ENCODE assay signal across 22 mouse cellular contexts in the genomic region with DNA sequence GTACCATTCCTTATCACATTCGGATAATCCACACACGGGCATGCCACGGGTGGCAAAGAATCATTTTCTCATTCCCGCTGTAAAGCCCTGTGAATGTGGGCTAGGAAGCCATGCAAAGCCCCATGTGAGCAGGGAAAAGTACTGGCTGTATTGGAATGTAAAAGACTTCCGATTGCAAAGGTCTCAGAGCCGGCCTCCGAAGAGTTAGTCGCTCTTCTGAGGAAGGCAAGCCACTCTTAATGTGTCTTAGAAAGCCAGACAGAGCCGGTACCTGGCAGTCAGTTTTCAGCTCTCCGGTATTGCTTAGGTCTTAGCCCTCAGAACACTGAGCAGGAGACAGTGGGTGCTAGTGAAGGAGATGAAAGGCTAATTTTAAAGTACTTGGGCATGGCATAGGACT.
"Had no signal": no experiment of that assay in that cellular context is flagged by ENCODE, and none has a peak within 500 bp of the region (broad histone marks: within the 10 kb centered on the region; RNA-seq: fewer than 3 reads in every experiment).

No protein-coding gene starts in this region.

- H3K4me1 ChIP-seq: kidney, embryonic 15.5 days; limb, embryonic 12.5 days; limb, embryonic 15.5 days; liver, embryonic 12.5 days; liver, embryonic 15.5 days; lung, embryonic 15.5 days; megakaryocyte, embryonic 14.5 days; stomach, embryonic 15.5 days had no signal

- H3K27me3 ChIP-seq: kidney, embryonic 15.5 days; limb, embryonic 12.5 days; limb, embryonic 15.5 days; liver, embryonic 12.5 days; liver, embryonic 15.5 days; lung, embryonic 15.5 days; megakaryocyte, embryonic 14.5 days; stomach, embryonic 15.5 days had no signal

- H3K4me3 ChIP-seq: kidney, embryonic 15.5 days; left cerebral cortex, adult 2 months; limb, embryonic 12.5 days; limb, embryonic 15.5 days; liver, embryonic 12.5 days; liver, embryonic 15.5 days; lung, embryonic 15.5 days; megakaryocyte, embryonic 14.5 days; stomach, embryonic 15.5 days had no signal

- DNase-seq: kidney, adult 8-10 months; kidney, postnatal 10 days; kidney, postnatal 36 days; layer of hippocampus, postnatal 36 days; left cerebral cortex, postnatal 4 days; lung, adult 18-20 months; lung, postnatal 10 days; lung, postnatal 36 days; midbrain, embryonic 14.5 days; right cerebral cortex, postnatal 25 days; spleen, adult 18-20 months; thymus, postnatal 25 days had no signal

- H3K36me3 ChIP-seq: kidney, embryonic 15.5 days; limb, embryonic 12.5 days; limb, embryonic 15.5 days; liver, embryonic 12.5 days; liver, embryonic 15.5 days; lung, embryonic 15.5 days; stomach, embryonic 15.5 days had no signal

- H3K27ac ChIP-seq: kidney, embryonic 15.5 days; left cerebral cortex, adult 2 months; limb, embryonic 12.5 days; limb, embryonic 15.5 days; liver, embryonic 12.5 days; liver, embryonic 15.5 days; lung, embryonic 15.5 days; stomach, embryonic 15.5 days had no signal

- H3K9me3 ChIP-seq: kidney, embryonic 15.5 days; limb, embryonic 12.5 days; limb, embryonic 15.5 days; liver, embryonic 12.5 days; liver, embryonic 15.5 days; lung, embryonic 15.5 days; megakaryocyte, embryonic 14.5 days; stomach, embryonic 15.5 days had no signal

- H3K9ac ChIP-seq: kidney, embryonic 15.5 days; limb, embryonic 12.5 days; limb, embryonic 15.5 days; liver, embryonic 12.5 days; liver, embryonic 15.5 days; lung, embryonic 15.5 days; stomach, embryonic 15.5 days had no signal

- H3K4me2 ChIP-seq: kidney, embryonic 15.5 days; limb, embryonic 12.5 days; limb, embryonic 15.5 days; liver, embryonic 12.5 days; liver, embryonic 15.5 days; lung, embryonic 15.5 days; midbrain, embryonic 11.5 days; stomach, embryonic 15.5 days had no signal
